Mouse (Mus musculus) intestine, postnatal 0 days (tissue): ENCODE measurements around the gene Sgms1. TPM values are rescaled to one million over a fixed set of nuclear protein-coding genes. Genes with fewer than 3 reads are reported as not detected.

Experiments
- ATAC-seq: fragments of 200-750 bp; cut with Nextera tagmentation; 2 replicates; pipeline ENCODE4 v1.8.0; 2017; ENCODE audit warnings: mild to moderate bottlenecking, moderate TSS enrichment, moderate library complexity
- H3K27ac ChIP-seq: fragments of 300-500 bp; sonication (generic); 2 replicates; pipeline ENCODE4 v1.5.1; 2014; ENCODE audit warnings: mild to moderate bottlenecking, low read depth, low read length, moderate library complexity
- H3K27me3 ChIP-seq: fragments of 300-500 bp; sonication (generic); replicated peaks from 2 replicates; pipeline ENCODE4 v1.6.1; 2014; ENCODE audit warnings: low read length, mixed read lengths; ENCODE audit not compliant: control insufficient read depth, insufficient read depth
- H3K36me3 ChIP-seq: fragments of 300-500 bp; sonication (generic); 2 replicates; pipeline ENCODE4 v1.6.1; 2014; ENCODE audit warnings: mild to moderate bottlenecking, moderate library complexity; ENCODE audit not compliant: control insufficient read depth, insufficient read depth
- H3K4me1 ChIP-seq: fragments of 300-500 bp; sonication (generic); replicated peaks from 2 replicates; pipeline ENCODE4 v1.6.1; 2014; ENCODE audit warnings: antibody characterized with exemption, low read length, mixed read lengths; ENCODE audit not compliant: control insufficient read depth, insufficient read depth
- H3K4me2 ChIP-seq: fragments of 300-500 bp; sonication (generic); replicated peaks from 2 replicates; pipeline ENCODE4 v1.6.1; 2014; ENCODE audit warnings: low read depth, mild to moderate bottlenecking, moderate library complexity
- H3K4me3 ChIP-seq: fragments of 300-500 bp; sonication (generic); 2 replicates; pipeline ENCODE4 v1.5.1; 2014; ENCODE audit warnings: low read depth, low read length
- H3K9ac ChIP-seq: fragments of 300-500 bp; sonication (generic); 2 replicates; pipeline ENCODE4 v1.6.1; 2014; ENCODE audit warnings: mild to moderate bottlenecking, low read depth, low read length
- H3K9me3 ChIP-seq: fragments of 300-500 bp; sonication (generic); 2 replicates; pipeline ENCODE4 v1.6.1; 2016; ENCODE audit warnings: mixed run types; ENCODE audit not compliant: control insufficient read depth
- CTCF ChIP-seq: sonication (generic); IDR thresholded peaks from 2 replicates; pipeline ENCODE4 v1.5.1; 2016; ENCODE audit warnings: low read depth, mild to moderate bottlenecking, control low read depth, antibody characterized with exemption, moderate library complexity
- WGBS: fragments of 180-500 bp; shearing (Covaris S2); extraction: QIAGEN DNeasy Blood & Tissue Kit; methylation state at CpG from one replicate; pipeline ENCODE4 v1.1.7; 2014; 5-methylcytosine and 5-hydroxymethylcytosine counted together
- polyA plus RNA-seq: library from polyadenylated mRNA; unstranded; fragments of >200 nt; fragmentation: Nextera tagmentation; extraction: Ambion mirVana; gene quantifications from 2 replicates; pipeline ENCODE4 v1.2.1, GENCODE M21; 2015

Gene Sgms1
- polyA plus RNA-seq, 1 experiment from 2014 or later = 18.6 TPM

DNA sequence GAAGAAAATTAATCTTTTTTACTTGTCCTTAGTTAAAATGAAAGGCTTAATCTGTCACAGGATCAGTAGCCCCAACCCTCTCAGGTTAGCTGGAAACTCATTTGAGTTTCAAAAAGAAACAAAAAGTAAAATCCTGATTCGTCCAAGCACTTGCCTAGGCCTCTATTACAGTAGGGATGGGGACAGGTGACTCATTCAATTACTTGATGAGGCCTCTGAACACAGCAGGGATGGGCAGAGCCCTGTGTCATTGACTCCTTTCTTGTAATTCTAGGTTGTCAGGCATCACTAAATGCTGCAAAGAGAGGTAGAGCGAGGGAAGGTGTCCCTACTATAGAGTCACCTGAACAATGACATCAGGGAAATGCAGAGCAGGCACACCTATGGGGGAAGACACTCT, 115.4 kb downstream of the Sgms1 start:
- WGBS = 55% methylated on average over 2 of the region's 2 CpGs

GRCm38 (mm10) chr19:32273714-32274113, 115.8 kb downstream of the Sgms1 start:
- Histone ChIP-seq H3K4me3 (no peak overlapping the region), H3K4me2 (no peak overlapping the region), H3K27ac (no peak overlapping the region), H3K4me1 (no peaks in the 10 kb centered on the region), H3K9me3 (no peaks in the 10 kb centered on the region), H3K27me3 (no peaks in the 10 kb centered on the region), H3K9ac (no peak overlapping the region), H3K36me3 (no peaks in the 10 kb centered on the region)
- WGBS = 72% methylated on average over 3 of the region's 3 CpGs
- no peak for ATAC-seq
- no peak for TF ChIP-seq CTCF

More for the DNA sequence above, 115.4 kb downstream of the Sgms1 start:
- TF ChIP-seq CTCF = no peak
- Histone ChIP-seq H3K9ac (no peak overlapping the region), H3K36me3 (no peaks in the 10 kb centered on the region), H3K27me3 (no peaks in the 10 kb centered on the region), H3K27ac (no peak overlapping the region), H3K9me3 (no peaks in the 10 kb centered on the region), H3K4me1 (no peaks in the 10 kb centered on the region), H3K4me2 (no peak overlapping the region), H3K4me3 (no peak overlapping the region)
- peak; percentile 67 for ATAC-seq

DNA sequence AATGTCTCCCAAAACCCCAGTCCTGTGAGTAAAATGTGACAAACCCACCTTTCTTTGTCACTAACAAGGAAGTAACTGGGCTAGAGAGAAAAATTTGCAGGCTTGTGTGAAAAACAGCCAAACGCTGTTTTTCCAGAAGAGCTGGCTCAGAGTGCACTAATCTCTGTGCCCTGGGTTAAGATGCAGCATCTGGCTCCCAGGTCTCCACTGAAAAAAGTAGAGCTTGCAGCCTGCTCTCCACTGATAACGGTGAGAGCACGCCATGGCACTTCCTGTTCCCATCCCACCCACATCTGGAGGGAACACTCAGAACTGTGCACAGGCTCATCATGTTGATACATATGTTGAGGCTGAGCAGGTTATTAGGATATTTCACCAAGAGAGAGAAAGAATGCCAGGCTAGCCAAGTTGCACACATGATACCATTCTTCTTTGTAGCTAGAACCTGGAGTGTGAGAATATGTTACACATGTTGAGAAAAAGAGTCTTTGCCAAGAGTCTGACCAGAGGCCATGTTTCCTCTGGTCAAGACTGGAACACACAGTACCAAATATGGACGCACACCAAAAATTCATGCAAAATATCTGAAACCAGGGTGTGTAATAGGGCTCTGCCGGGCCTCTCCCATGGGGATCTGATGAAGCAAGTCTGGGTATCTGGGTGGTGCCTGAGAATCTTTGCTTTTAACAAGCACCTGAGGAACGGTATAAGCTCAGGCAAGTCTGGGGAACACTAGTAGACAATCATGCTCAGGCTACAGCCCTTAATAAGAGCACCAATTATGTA, 116.8 kb downstream of the Sgms1 start:
- Histone ChIP-seq H3K27me3 (no peaks in the 10 kb centered on the region), H3K4me3 (no peak overlapping the region), H3K4me2 (no peak overlapping the region), H3K9me3 (no peaks in the 10 kb centered on the region), H3K27ac (no peak overlapping the region), H3K4me1 (0 out of 2 replicates have a peak, but pooled peaks cover 1% of the 10 kb centered on the region), H3K9ac (no peak overlapping the region), H3K36me3 (no peaks in the 10 kb centered on the region)
- ATAC-seq = no peak
- TF ChIP-seq CTCF = no peak
- WGBS = 65% methylated on average over 6 of the region's 6 CpGs

DNA sequence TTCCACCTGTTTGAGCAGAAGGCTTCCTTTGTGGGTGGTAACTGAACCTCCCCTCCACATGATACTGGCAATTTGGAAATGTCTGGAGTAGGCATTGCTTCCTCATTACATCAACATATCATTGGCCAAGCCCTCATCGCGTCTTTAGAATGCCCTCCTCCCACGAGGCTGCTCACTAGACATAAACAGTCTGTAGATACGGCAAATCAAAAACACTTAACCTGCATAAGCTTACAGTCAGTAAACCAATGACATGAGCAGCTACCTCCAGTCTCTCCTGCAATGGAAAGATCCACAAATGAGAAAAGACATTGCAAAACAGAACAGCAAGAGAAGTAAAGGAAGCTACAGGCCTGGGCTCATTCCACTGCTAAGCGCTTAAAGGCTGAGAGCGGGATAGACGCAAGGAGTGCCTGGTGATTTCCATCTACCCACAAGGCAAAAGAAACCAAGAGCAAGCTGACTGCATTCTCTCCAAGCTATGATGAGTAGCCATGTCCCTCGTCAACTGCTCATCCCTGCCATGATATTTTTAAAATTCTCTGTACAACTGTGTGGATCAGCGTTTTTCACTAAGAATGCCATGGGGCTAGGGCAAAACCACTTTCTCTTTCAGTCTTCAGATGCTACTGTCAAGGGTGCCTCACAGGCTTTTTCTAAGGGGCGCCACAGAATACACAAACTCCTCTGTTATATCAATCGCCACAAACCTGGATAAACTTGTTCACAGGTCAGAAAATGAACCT, 117.9 kb downstream of the Sgms1 start:
- Histone ChIP-seq H3K4me1 (0 out of 2 replicates have a peak, but pooled peaks cover 3% of the 10 kb centered on the region), H3K27me3 (no peaks in the 10 kb centered on the region), H3K4me3 (no peak overlapping the region), H3K9me3 (no peaks in the 10 kb centered on the region), H3K4me2 (no peak overlapping the region), H3K9ac (no peak overlapping the region), H3K27ac (no peak overlapping the region), H3K36me3 (no peaks in the 10 kb centered on the region)
- 78% methylated on average over 11 of the region's 11 CpGs for WGBS
- no peak for TF ChIP-seq CTCF
- no peak for ATAC-seq

DNA sequence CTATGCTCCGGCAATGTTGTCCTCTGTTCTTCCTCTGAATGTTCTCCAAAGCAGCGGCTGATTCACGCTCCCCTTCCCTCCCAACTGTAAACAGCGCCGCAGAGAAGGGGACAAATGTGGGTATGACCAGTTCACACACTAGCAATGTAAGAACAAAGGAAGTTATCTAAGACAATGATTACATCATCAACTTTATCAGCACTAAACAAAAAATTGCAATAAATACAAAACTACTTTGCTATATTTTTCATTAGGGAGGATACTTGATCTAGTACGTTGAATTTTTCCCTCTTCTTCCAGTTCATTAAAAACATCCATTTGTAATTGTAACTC, 119.7 kb downstream of the Sgms1 start:
- WGBS = 76% methylated on average over 6 of the region's 6 CpGs
- Histone ChIP-seq H3K27me3 (no peaks in the 10 kb centered on the region), H3K9me3 (no peaks in the 10 kb centered on the region), H3K4me3 (no peak overlapping the region), H3K27ac (no peak overlapping the region), H3K9ac (no peak overlapping the region), H3K4me2 (no peak overlapping the region), H3K4me1 (0 out of 2 replicates have a peak, but pooled peaks cover 3% of the 10 kb centered on the region), H3K36me3 (no peaks in the 10 kb centered on the region)
- no peak for TF ChIP-seq CTCF
- no peak for ATAC-seq

DNA sequence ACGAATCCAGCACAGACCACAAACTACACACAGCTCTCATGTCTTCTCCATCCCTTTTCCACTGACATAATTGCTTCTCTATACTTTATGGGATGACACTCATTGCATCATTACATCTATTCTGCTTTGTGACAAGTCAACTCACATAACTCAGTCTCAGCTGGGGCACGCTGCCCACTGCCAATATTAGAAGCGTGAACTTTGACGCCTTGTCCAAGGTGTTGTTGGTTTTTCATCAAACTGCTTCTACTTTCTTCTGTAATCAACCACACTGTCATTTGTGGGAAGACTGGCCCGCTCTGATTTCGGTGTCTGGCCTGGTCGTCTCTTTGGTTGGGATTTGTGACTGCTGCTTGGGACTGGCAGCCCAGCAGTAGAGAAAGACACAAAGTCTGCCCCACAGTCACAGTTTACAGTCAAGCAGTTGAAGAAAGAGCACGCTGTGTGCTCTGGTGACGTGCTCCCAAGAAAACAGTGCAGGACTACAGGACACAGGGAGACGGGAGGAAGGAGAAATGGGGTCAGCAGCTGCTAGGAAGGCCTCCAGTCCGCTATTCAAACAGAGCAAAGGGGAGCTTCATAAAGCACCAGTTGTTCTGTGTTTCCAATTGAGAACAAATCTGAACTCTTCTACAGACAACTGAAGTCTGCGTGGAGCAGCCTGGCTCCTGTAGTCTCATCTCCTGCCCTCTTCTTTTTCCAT, 120.2 kb downstream of the Sgms1 start:
- Histone ChIP-seq H3K4me3 (no peak overlapping the region), H3K9me3 (no peaks in the 10 kb centered on the region), H3K4me2 (no peak overlapping the region), H3K36me3 (no peaks in the 10 kb centered on the region), H3K4me1 (peaks cover 7% of the 10 kb centered on the region; the same call in 1 of the 2 replicates), H3K9ac (no peak overlapping the region), H3K27me3 (no peaks in the 10 kb centered on the region), H3K27ac (no peak overlapping the region)
- no peak for ATAC-seq
- WGBS = 87% methylated on average over 12 of the region's 12 CpGs
- no peak for TF ChIP-seq CTCF
